Mouse (Mus musculus): ENCODE data around the gene Tepp.

- TF ChIP-seq CTCF (IDR thresholded peaks at IDR 0.05; ENCODE audit: control insufficient read depth, insufficient read depth, insufficient read length): no peak
- no peak for TF ChIP-seq USF1 (IDR thresholded peaks at IDR 0.05; ENCODE audit: low read depth)
- no peak for TF ChIP-seq MYOD1 (IDR thresholded peaks at IDR 0.05; ENCODE audit: control insufficient read depth, insufficient read length, low read depth)
- no peak for TF ChIP-seq MYOG (IDR thresholded peaks at IDR 0.05; ENCODE audit: control insufficient read depth, extremely low read depth, insufficient read length)
- no peak for TF ChIP-seq CEBPB (IDR thresholded peaks at IDR 0.05; ENCODE audit: low read depth)
- no peak for TF ChIP-seq MAX (IDR thresholded peaks at IDR 0.05)
Measured at GRCm38 (mm10) chr8:95293891-95294290, 16.5 kb upstream of the Tepp start.

Data from C2C12 (cell line).